Mouse (Mus musculus) left cerebral cortex, postnatal 25 days (tissue): ENCODE measurements around the gene Gm20479. TPM values are rescaled to one million over a fixed set of nuclear protein-coding genes. Genes with fewer than 3 reads are reported as not detected.

ENCODE experiments used
- DNase-seq, 2 experiments: peaks; one replicate each; pipeline ENCODE4 v3.0.0; 2022; ENCODE audit warnings: low spot score in 2 of 2, mixed read lengths in 1 of 2
- intact Hi-C: fragments of 180-260 bp; cut with DNase I; formaldehyde crosslinking; loops from one replicate; pipeline ENCODE4 v1.15.1; 2025
- total RNA-seq, 2 experiments: library from RNA; stranded (reverse); gene quantifications; 2 replicates each; pipeline ENCODE4 v1.2.3; 2021

Gm20479 gene
- total RNA-seq, 2 experiments from 2014 or later = not detected

DNA sequence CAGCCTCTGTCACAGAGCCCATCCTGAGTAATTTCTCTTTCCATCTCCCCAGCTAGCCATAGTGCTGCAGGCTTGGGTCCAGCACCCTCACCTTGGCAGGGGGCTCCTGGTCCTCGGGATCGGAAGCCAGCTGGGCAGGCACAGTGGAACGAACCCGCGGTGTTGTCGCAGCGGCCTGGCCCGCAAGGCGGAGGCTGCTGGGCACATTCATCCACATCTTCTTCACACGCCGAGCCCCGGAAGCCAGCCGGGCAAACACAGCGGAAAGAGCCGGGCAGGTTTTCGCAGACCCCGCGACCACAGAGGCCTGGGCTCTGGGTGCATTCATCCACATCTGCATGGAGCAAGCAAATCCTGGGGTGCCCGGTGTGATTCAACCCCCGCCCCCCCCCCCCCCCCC, 32.3 kb downstream of the Gm20479 start:
- intact Hi-C loops = no loop called here
- no peak for DNase-seq

DNA sequence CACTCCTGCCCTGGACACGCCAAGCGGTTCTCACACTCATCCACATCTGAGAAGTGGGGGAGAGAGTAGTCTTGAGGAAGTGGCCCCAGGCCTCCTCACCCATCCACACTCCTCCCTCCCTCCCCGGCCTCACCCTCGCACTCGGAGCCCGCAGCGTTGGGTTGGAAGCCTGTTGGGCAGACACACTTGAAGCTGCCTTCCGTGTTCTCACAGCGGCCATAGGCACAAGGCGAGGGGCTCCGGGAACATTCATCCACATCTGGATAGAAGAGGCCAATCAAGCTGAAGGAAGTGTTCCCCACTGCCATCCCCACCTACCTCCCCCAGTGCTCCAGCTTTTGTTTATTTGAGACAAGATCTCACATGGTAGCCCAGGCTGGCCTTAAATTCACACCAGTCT, 33.1 kb downstream of the Gm20479 start:
- no peak for DNase-seq
- intact Hi-C loops = no loop called here

DNA sequence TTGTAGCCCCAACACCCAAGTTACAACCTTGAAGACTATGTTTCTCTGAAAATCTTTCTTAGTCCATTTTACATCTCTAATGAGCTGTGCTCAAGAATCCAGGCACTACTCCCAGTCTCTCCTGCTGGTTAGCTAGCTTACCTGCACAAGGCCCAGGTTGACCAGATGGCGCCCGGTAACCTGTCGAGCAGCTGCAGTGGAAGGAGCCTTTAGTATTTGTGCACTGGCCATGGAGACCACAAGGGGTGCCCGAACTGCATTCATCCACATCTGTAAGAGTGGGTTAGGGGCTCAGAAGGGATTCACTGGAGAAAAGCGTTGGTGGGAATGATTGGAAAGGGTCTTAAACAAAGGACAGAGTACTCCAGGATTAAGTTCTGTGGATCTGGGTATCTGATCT, 34.2 kb downstream of the Gm20479 start:
- intact Hi-C loops = no loop called here
- no peak for DNase-seq

DNA sequence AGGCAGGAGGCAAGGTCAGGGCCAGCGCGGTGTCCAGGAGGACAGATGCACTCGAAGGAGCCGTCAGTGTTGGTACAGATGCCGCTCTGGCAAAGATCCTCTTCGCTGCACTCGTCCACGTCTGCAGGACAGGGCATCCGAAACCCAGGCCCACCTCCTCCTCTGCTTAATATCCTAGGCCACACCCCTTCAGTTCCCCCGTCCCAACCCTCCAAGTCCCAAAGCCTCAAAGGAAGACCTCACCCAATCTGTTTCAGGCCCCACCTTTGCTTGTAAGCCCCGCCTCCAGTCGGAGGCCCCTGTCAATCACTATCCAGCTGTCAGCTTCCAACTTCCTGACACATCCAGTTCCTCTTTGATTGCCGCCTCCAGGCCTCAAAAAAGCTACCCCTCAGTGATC, 34.9 kb downstream of the Gm20479 start:
- no peak for DNase-seq

DNA sequence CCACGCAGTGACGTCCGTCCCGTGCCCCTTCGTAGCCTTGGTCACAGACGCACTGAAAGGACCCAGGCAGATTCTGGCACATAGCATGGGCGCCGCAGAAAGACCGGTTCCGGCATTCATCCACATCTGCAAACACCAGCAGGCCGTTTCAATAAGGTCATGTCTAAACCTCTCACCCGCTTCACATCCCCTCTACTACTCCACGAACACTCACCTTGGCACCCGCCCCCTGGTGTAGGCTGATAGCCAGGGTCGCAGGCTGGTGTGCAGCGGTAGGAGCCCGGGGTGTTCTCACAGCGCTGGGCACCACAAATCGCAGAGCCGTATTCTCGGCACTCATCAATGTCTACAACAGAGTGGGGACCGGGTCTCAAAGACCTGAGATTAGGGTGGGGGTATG, 37.8 kb downstream of the Gm20479 start:
- no peak for DNase-seq
- intact Hi-C loops = no loop called here

More for the DNA sequence above, 34.9 kb downstream of the Gm20479 start:
- intact Hi-C loops = no loop called here

DNA sequence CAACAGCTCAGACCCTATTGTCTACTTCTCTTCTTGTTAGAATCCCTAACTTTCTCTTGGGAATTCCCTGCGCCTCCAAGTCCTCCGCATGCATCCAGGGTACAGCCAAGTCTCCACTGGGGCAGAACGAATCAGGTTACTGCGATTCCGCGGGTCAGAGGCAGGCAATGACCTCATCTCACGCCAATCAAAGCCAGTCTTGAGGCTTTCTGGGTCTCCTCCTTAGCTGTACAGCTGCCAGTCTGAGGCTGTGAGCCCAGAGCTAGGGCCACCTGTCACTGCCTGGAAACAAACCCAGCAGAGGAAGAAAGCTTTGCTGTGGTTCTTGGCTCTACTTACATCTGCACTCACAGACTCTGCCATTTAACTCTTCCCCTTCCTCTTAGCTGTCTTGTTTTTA, 41.3 kb downstream of the Gm20479 start:
- intact Hi-C loops = no loop called here
- no peak for DNase-seq

DNA sequence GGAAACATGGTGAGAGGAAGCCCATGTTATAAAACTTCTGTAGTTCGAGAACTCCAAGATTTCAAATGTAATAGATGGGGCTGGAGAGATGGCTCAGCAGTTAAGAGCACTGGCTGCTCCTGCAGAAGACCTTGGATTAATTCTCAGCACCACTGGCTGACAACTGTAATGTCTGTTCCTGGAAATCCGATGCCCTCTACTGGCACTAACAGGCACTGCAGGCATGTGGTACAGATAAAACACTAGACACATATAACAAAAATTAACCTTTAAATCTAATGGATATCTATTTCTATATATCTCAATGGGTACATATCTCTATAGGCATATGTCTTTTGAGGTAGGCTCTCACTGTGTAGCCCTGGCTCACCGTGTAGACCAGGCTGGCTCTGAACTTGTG, 42.8 kb downstream of the Gm20479 start:
- no peak for DNase-seq
- intact Hi-C loops = no loop called here

DNA sequence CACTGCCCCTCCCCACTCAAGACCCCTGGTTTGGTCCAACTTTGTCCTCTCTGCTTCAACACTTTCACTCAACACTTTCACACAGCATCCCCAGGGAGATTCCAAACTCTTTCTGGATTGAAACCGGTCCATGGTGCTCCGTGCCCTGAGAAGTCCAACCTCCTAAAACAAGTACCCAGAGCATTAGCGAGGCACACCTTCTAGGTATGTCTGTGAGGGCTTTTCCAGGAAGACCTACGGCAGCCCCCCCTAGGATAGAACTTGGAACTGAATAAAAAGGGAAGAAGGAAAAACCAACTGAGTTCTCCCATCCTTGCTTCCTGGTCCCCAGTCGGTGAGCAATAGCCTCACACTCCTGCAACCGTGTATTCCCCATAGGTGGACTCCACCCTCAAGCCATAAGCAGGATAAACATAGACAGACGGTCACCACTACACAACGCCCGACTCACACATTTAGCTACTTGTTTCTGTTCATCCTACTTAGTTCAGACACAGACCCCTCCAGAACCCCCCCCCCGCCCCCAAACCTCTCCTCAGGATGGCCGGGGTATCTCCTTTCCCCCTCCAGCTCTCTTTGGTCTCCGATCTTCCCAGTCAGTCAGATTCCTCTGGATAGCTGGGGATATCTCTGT, 45.5 kb downstream of the Gm20479 start:
- intact Hi-C loops = no loop called here
- no peak for DNase-seq

DNA sequence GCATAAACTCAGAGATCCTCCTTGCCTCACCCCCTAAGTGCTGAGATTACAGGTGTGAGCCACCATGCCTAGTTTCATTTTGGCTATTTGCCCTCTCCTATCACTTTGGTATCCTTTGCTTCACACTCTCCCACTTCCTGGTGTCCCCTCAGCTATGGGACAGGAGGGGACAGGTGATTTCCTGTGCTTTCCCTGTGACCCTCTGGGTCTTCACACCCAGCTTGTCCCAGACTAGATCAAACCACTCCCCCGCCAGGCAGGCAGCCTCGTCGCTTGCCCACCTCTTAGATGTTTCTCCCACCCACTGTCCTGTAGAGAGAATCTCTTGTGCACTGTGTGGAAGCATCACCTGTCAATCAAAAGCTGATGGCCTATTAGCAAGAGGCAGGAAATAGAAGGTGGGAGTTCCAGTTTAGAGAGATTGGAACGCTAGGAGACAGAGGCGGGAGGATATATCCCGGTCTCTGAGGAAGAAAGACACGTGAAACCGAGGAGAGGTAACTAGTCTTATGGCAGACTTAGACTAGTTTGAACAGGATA, 46.2 kb downstream of the Gm20479 start:
- intact Hi-C loops = no loop called here
- no peak for DNase-seq

DNA sequence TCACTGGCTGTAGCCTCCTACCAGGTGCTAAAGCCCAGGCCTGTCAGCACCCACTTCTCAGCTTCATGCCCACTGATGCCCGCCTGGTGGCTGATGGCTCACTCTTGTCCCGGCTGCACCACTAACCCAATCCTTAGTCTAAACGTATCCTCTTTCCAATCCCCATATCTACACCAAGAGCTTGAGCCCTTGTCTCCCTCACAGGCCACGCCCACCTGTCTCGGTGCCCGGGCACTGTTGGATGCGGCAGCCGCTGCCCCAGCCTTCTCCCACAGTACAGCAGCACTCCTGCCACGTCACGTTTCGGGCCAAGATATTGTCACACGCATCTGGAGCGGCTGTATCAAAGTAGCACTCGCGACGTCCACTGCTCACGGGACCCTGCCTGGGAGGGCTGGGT, 46.9 kb downstream of the Gm20479 start:
- intact Hi-C loops = no loop called here
- DNase-seq = no peak

DNA sequence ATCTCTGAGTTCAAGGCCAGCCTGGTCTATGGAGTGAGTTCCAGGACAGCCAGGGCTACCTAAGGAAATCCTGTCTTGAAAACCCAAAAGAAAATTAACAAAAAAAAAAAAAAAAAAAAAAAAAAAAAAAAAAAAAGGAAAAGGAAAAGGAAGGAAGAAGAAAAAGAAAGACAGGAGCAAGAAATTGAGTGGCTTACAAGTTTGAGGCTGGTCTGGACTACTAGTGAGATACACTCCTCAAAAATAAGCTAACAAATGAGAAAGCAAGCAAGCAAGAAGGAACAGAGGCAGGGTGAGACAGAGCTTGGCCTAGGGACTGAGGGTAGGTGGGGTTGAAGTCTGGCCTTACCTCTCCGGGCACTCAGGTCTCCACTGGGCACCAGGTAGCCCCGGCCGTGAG, 47.4 kb downstream of the Gm20479 start:
- no peak for DNase-seq
- intact Hi-C loops = no loop called here

DNA sequence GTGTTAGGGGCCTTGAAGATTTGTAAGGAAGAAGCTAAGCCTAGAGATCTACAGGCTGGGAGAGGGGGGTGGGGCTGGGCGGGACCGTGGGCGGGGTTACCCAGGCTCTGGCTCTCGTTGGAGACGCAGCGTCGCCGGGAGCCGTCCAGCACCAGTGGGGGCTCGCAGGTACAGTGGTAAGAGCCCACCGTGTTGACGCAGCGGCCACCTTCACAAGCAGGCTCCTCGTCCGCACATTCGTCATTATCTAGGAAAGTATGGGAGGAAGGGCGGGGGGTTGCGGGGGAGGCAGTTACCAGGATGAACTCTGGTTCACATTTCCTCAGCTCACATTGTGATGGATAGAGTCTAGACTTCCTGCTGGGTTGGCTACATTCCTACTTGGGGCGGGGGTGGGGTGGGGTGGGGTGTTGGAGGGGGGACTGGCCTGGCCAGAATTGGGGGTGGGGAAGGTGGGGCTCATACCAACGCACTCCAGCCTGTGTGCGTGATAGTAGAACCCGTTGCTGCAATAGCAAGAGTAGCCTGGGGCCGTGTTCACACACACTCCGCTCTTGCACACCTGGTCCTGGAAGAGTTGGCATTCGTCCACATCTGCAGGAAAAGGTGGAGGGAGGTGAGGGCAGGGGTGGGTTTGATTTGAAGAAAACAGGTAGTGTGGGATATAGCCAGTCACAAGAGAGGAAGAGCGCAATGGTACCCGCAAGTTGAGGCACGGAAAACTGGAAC, 48.2 kb downstream of the Gm20479 start:
- DNase-seq = no peak
- intact Hi-C loops = no loop called here

DNA sequence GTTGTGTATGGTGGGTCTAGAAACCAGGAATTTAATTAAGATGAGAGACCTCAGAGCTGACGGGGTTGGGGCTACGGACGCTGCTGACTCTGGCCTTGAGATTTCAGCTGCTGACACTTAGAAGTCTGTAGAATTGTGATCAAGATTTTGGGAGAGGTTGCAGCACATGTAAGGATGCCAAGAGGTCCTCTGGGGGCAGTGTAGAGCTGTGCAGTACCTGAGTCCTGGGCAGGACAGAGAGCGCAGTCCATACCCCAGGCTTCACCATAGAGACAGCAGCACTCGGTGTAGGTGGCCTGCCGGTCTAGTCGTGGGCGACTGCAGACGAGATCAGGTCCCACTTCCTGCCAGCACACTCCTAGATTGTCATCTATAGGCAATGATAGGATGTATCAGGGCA, 49.7 kb downstream of the Gm20479 start:
- intact Hi-C loops = no loop called here
- no peak for DNase-seq

DNA sequence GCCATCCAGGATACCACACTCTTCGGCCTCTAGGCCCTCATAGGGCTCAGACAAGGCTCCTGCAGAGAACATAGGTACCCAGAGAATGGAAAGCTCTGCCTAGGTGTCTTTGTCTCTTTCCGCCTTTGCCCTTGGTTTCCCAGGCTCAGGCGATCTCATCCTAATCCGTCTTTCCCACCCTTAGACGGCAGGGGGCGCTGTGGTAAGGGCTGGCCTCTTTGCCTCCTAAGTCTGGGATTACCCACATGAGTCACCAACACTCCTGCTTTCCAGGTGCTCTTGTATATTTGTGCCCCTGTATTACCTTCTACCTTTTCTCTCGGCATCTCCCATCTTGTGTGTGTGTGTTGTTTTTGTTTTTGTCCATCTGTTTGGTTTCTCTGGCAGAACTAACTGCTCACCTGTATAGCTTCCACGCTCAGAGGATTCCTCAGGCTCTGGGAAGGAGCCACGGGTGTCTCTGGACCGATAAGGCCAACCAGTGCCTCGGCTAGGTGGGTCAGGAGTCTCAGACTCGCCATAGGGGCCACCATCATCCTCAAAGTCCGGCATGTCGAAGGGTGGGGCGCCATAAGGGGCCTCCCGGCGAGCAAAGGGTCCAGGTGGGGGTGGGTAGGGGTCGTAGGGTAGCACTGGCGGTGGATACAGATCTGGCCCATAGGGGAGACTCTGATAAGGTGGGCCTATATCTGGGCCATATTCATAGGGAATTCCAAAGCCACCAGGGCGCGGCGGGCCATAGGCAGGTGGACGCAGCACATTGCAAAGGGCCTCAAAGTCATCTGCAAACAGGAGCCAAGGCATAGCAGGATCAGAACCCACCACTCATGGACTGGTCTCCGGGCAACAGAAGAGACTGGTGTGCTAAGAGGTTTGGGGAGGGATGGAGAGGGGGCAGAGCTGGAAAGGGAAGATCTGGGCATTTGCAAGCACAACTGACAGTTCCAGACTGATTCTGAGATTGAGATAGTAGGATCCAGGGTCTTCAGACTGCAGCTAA, 50.8 kb downstream of the Gm20479 start:
- no peak for DNase-seq
- intact Hi-C loops = no loop called here

DNA sequence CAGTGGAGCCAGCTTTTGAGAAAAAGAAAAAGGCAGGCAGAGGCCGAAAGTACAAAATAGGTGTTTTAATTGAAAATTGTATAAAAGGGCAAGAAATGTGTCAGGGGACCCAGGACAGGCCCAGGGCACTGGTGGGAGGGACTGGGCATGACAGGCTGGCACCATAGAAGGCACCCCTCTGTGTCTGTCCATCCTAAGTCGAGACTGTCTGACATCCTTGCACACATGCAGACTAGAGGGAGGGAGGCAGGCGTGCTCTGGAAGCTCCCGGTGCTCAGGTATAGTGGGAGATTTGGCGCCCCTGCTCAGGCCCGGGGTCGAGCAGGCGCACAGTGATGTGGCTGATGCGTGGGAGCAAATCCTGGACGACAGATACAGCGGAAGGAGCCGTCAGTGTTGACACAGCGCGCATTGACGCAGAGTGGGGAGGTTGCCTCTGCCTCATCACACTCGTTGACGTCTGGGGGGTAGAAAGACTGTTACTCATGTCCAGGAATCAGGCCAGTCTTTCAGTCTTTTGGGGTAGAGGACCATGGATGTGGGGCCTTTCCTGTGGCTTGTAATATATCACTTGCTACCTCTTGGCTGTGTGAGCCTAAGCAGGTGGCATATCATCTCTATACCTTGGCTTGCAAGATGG, 52.0 kb downstream of the Gm20479 start:
- intact Hi-C loops = no loop called here
- no peak for DNase-seq

Other genes with a start within 250 kb of the Gm20479 start
- gene Cyp2f2, start 237.5 kb downstream of the Gm20479 start, total RNA-seq = under 1 TPM in 1 of 2 experiments, not detected in 1; 0.41 TPM
- gene Cyp2t4, start 203.7 kb downstream of the Gm20479 start, total RNA-seq = not detected
- 100 to 1,000 TPM in 1 of 2 experiments, 10 to 100 TPM in 1; 98.1 to 101 TPM for gene Egln2, start 190.6 kb downstream of the Gm20479 start, total RNA-seq
- 10 to 100 TPM; 85.3 to 91.2 TPM for gene Rab4b, start 178.5 kb downstream of the Gm20479 start, total RNA-seq
- not detected for gene Gm21983, start 176.3 kb downstream of the Gm20479 start, total RNA-seq
- gene Mia, start 176.3 kb downstream of the Gm20479 start, total RNA-seq = 1 to 10 TPM in 1 of 2 experiments, under 1 TPM in 1; 0.62 to 1.7 TPM
- 10 to 100 TPM; 21.0 to 25.2 TPM for gene BC024978, start 161.6 kb downstream of the Gm20479 start, total RNA-seq
- 10 to 100 TPM; 81.9 to 85.2 TPM for gene Snrpa, start 161.1 kb downstream of the Gm20479 start, total RNA-seq
- 1 to 10 TPM; 7.5 to 8.8 TPM for gene Itpkc, start 128.8 kb downstream of the Gm20479 start, total RNA-seq
- 10 to 100 TPM; 32.5 to 37.2 TPM for gene Coq8b, start 124.4 kb downstream of the Gm20479 start, total RNA-seq
- 100 to 1,000 TPM; 119 to 130 TPM for gene Numbl, start 99.0 kb downstream of the Gm20479 start, total RNA-seq
- 10 to 100 TPM; 46.7 to 50.4 TPM for gene Ltbp4, start 19.7 kb downstream of the Gm20479 start, total RNA-seq
- gene Shkbp1, start 1.4 kb downstream of the Gm20479 start, total RNA-seq = 10 to 100 TPM; 21.7 to 31.2 TPM
- 100 to 1,000 TPM; 132 to 139 TPM for gene Sptbn4, start 90.3 kb upstream of the Gm20479 start, total RNA-seq
- gene Blvrb, start 90.6 kb upstream of the Gm20479 start, total RNA-seq = 10 to 100 TPM; 12.0 to 15.9 TPM
- gene Sertad3, start 116.3 kb upstream of the Gm20479 start, total RNA-seq = 1 to 10 TPM; 2.8 to 4.6 TPM
- 10 to 100 TPM; 16.1 to 16.8 TPM for gene Sertad1, start 129.5 kb upstream of the Gm20479 start, total RNA-seq
- under 1 TPM; 0.32 to 0.62 TPM for gene Prx, start 141.9 kb upstream of the Gm20479 start, total RNA-seq
- under 1 TPM in 1 of 2 experiments, not detected in 1; 0.18 TPM for gene Hipk4, start 165.8 kb upstream of the Gm20479 start, total RNA-seq
- 100 to 1,000 TPM; 877 to 885 TPM for gene Pld3, start 195.8 kb upstream of the Gm20479 start, total RNA-seq
- gene 2310022A10Rik, start 195.8 kb upstream of the Gm20479 start, total RNA-seq = 10 to 100 TPM; 26.4 to 27.8 TPM
- gene Akt2, start 234.1 kb upstream of the Gm20479 start, total RNA-seq = 100 to 1,000 TPM; 123 to 139 TPM